Mouse (Mus musculus) cortical plate, adult 2 months (tissue): ENCODE measurements around the gene Psmb7.
A peak's percentile ranks its signal among the peaks of the same experiment; 100 is the strongest.

ENCODE experiments used
- CTCF ChIP-seq: fragments of 200-500 bp; IDR thresholded peaks from 2 replicates; pipeline ENCODE4 v1.5.1; 2011; ENCODE audit warnings: mild to moderate bottlenecking, control low read depth, low read length; ENCODE audit not compliant: insufficient read depth; ENCODE audit errors: extremely low read depth
- POLR2A ChIP-seq: fragments of 200-500 bp; IDR thresholded peaks from 2 replicates; pipeline ENCODE4 v1.6.1; 2011; ENCODE audit warnings: mild to moderate bottlenecking, low read length, control low read depth; ENCODE audit not compliant: insufficient read depth; ENCODE audit errors: extremely low read depth

- TF ChIP-seq POLR2A (no peak), CTCF (peak; percentile 64)
Measured at GRCm38 (mm10) chr2:38645936-38646335, 2.0 kb upstream of the Psmb7 start.
